Mouse (Mus musculus) bone marrow macrophage, adult 2 months (primary cell): ENCODE data around the gene Stra6.

ENCODE experiments used
- CTCF ChIP-seq: IDR thresholded peaks from 2 replicates; pipeline ENCODE4 v1.5.1; 2012; ENCODE audit warnings: low read depth, mild to moderate bottlenecking, low read length, moderate library complexity
- POLR2A ChIP-seq: IDR thresholded peaks from 2 replicates; pipeline ENCODE4 v1.6.1; 2012; ENCODE audit warnings: mild to moderate bottlenecking, low read depth, low read length, borderline replicate concordance

GRCm38 (mm10) chr9:58014393-58015160 is 49.0 kb upstream of the Stra6 start:
- no peak for TF ChIP-seq CTCF
- TF ChIP-seq POLR2A, result no peak
